Comparison of ENCODE assay signal across 40 mouse cellular contexts in the genomic region with DNA sequence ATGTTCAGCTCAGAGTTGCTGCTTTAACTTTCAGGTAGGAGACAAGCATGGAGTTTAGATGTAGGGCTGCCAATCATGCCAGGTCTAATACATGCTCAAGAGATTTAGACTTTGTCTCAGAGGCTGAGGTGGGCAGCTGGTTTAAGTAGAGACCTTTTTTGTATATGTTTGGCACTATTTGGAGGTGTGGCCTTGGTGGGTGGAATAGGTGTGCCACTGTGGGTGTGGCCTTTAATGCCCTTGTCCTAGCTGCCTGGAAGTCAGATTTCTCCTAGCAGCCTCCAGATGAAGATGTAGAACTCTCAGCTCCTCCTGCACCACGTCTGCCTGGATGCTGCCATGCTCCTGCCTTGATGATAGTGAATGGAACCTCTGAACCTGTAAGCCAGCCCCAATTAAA. TPM values are rescaled to one million over a fixed set of nuclear protein-coding genes. Genes with fewer than 3 reads are reported as not detected.
"Had no signal": no experiment of that assay in that cellular context is flagged by ENCODE, and none has a peak within 500 bp of the region (broad histone marks: within the 10 kb centered on the region; RNA-seq: fewer than 3 reads in every experiment).

No protein-coding gene starts in this region.

- H3K4me2 ChIP-seq: heart, embryonic 12.5 days; hindbrain, embryonic 12.5 days; hindbrain, embryonic 14.5 days; kidney, embryonic 15.5 days; limb, embryonic 12.5 days; liver, embryonic 11.5 days; liver, embryonic 13.5 days; liver, embryonic 15.5 days had no signal

- H3K27ac ChIP-seq: heart, adult 2 months; hindbrain, embryonic 10.5 days; hindbrain, embryonic 12.5 days; hindbrain, embryonic 14.5 days; kidney, embryonic 15.5 days; kidney, postnatal 0 days; limb, embryonic 10.5 days; limb, embryonic 12.5 days; liver, embryonic 13.5 days; liver, embryonic 15.5 days had no signal

- H3K4me3 ChIP-seq: heart, adult 2 months; heart, embryonic 12.5 days; hindbrain, embryonic 10.5 days; hindbrain, embryonic 12.5 days; kidney, embryonic 15.5 days; limb, embryonic 10.5 days; limb, embryonic 12.5 days; liver, embryonic 13.5 days; liver, embryonic 15.5 days had no signal

- H3K9me3 ChIP-seq: heart, embryonic 12.5 days; hindbrain, embryonic 10.5 days; hindbrain, embryonic 12.5 days; kidney, embryonic 15.5 days; limb, embryonic 10.5 days; limb, embryonic 12.5 days; liver, embryonic 13.5 days; liver, embryonic 15.5 days had no signal

- H3K4me1 ChIP-seq: heart, embryonic 12.5 days; hindbrain, embryonic 10.5 days; hindbrain, embryonic 12.5 days; kidney, embryonic 15.5 days; limb, embryonic 10.5 days; limb, embryonic 12.5 days; liver, embryonic 13.5 days; liver, embryonic 15.5 days had no signal

- DNase-seq: gastrocnemius, postnatal 14 days; gastrocnemius, postnatal 36 days; heart, adult 2 months; heart, postnatal 10 days; heart, postnatal 4 days; kidney, adult 11 months; kidney, adult 2 months; kidney, adult 9 months; kidney, postnatal 14 days; kidney, postnatal 36 days; layer of hippocampus, adult 9-11 months; layer of hippocampus, postnatal 36 days; liver; liver, embryonic 13.5 days had no signal

- H3K36me3 ChIP-seq: heart, embryonic 12.5 days; hindbrain, embryonic 10.5 days; hindbrain, embryonic 12.5 days; kidney, embryonic 15.5 days; limb, embryonic 10.5 days; limb, embryonic 12.5 days; liver, embryonic 13.5 days; liver, embryonic 15.5 days had no signal

- ATAC-seq: hindbrain, embryonic 16.5 days; intestine, embryonic 16.5 days had no signal

- H3K27me3 ChIP-seq: heart, embryonic 12.5 days; hindbrain, embryonic 12.5 days; kidney, embryonic 15.5 days; limb, embryonic 12.5 days; liver, embryonic 13.5 days; liver, embryonic 15.5 days had no signal

- H3K9ac ChIP-seq: heart, embryonic 12.5 days; hindbrain, embryonic 12.5 days; hindbrain, embryonic 14.5 days; kidney, embryonic 15.5 days; limb, embryonic 12.5 days; liver, embryonic 13.5 days; liver, embryonic 15.5 days had no signal

RNA-seq across cellular contexts. Expression of gene Gsta3, which starts 52.2 kb away (rescaled TPM):
- total RNA-seq: gastrocnemius, postnatal 14 days had no signal
- polyA plus RNA-seq: limb, embryonic 10.5 days had no signal

RNA-seq across cellular contexts. Expression of gene Khdc1a, which starts 56.9 kb away (rescaled TPM):
- total RNA-seq: gastrocnemius, adult 18-20 months; gastrocnemius, adult 8-10 months; gastrocnemius, postnatal 14 days; gastrocnemius, postnatal 36 days; heart, adult 2 months; heart, postnatal 10 days; heart, postnatal 25 days; heart, postnatal 4 days; layer of hippocampus, adult 18-20 months; layer of hippocampus, adult 8-10 months; layer of hippocampus, postnatal 14 days; layer of hippocampus, postnatal 36 days; left cerebral cortex, adult 18-20 months; left cerebral cortex, adult 8-10 months; left cerebral cortex, postnatal 14 days; left cerebral cortex, postnatal 36 days had no signal
- polyA plus RNA-seq: heart, adult 2 months; heart, embryonic 12.5 days; heart, embryonic 14.5 days; hindbrain, embryonic 10.5 days; hindbrain, embryonic 12.5 days; hindbrain, embryonic 14.5 days; hindbrain, embryonic 16.5 days; intestine, embryonic 14.5 days; intestine, embryonic 16.5 days; kidney, embryonic 15.5 days; kidney, postnatal 0 days; large intestine, adult 2 months; limb, embryonic 10.5 days; limb, embryonic 12.5 days; limb, embryonic 14.5 days; liver, embryonic 11.5 days; liver, embryonic 13.5 days; liver, embryonic 15.5 days had no signal
